Mouse (Mus musculus): ENCODE results near the gene Cox7a1.

- no peak for TF ChIP-seq CTCF (IDR thresholded peaks at IDR 0.05; ENCODE audit: low read depth, low read length)
- no peak for TF ChIP-seq POLR2A (IDR thresholded peaks at IDR 0.05; ENCODE audit: borderline replicate concordance, low read depth, low read length)
These were observed 29.9 kb downstream of the Cox7a1 start for GRCm38 (mm10) chr7:30213881-30214280.
